Mouse (Mus musculus): Measurements from ENCODE around the gene Dgkq. TPM values are rescaled to one million over a fixed set of nuclear protein-coding genes. Genes with fewer than 3 reads are reported as not detected.

Gene Dgkq
- polyA plus RNA-seq, 2 experiments, result 12.5 to 35.3 TPM

DNA sequence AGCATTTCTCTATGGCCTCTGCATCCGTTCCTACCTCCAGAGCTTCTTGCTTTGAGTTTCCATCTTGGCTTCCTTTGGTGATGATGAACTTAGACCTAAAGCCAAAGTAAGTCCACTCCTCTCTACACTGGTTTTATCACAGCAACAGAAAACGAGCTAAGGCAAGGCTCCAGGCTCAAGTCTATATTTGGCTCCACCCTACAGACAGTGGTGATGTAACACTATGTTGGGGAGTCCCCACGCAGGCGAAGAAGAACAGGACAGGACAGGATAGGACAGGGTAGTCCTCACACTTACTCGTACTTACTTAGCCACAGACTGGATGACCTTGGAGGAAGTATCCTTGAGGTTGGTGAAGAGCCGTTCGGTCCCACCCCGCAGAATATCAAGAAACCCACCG is 66.9 kb downstream of the Dgkq start:
- H3K36me3 ChIP-seq (ENCODE audit: control insufficient read depth, insufficient read depth, low read length), result peaks cover 92% of the 10 kb centered on the region
- no peak overlapping the region for H3K4me2 ChIP-seq (replicated peaks; ENCODE audit: low read depth, low read length, severe bottlenecking)
- no peak for DNase-seq (ENCODE audit: low spot score)
- H3K9me3 ChIP-seq (ENCODE audit: control insufficient read depth, low read length), result no peaks in the 10 kb centered on the region
- TF ChIP-seq POLR2A (IDR thresholded peaks at IDR 0.05; ENCODE audit: borderline replicate concordance, extremely low read depth, insufficient read depth, insufficient read length), result no peak
- H3K27ac ChIP-seq (replicated peaks; ENCODE audit: low read depth, low read length), result no peak overlapping the region
- H3K4me3 ChIP-seq (replicated peaks; ENCODE audit: low read length), result no peak overlapping the region
- no peak for ATAC-seq (ENCODE audit: low FRiP score, low read depth)
- H3K4me1 ChIP-seq (ENCODE audit: control insufficient read depth, insufficient read depth, low read length), result no peaks in the 10 kb centered on the region
- WGBS, result 95% methylated on average over 9 of the region's 9 CpGs
- H3K27me3 ChIP-seq (ENCODE audit: control insufficient read depth, insufficient read depth, low read length), result no peaks in the 10 kb centered on the region
- H3K9ac ChIP-seq (ENCODE audit: low read depth, low read length, severe bottlenecking), result no peak overlapping the region

DNA sequence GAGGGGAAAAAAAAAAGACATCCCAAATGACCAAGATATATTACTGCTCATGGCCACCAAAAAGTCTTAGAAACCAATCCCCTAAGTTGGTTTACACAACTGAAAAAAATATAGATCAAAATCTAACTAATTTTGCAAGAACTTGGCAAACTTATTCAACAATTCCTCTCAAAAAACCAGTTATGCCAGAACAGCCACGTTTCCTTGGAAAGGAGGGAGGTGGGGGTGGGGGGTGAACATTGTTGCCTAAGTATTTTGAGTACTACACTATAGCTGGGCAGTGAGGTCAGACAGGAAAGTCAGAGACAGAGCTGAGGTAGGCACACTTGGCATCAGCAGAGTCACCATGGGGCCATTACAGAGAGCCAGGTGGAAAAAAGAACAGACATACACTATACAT is 69.5 kb downstream of the Dgkq start:
- no peak for DNase-seq (ENCODE audit: low spot score)
- Histone ChIP-seq H3K27ac (replicated peaks; ENCODE audit: low read depth, low read length) (no peak overlapping the region), H3K9me3 (ENCODE audit: control insufficient read depth, low read length) (no peaks in the 10 kb centered on the region), H3K4me3 (replicated peaks; ENCODE audit: low read length) (no peak overlapping the region), H3K36me3 (ENCODE audit: control insufficient read depth, insufficient read depth, low read length) (peaks cover 92% of the 10 kb centered on the region), H3K4me2 (replicated peaks; ENCODE audit: low read depth, low read length, severe bottlenecking) (no peak overlapping the region), H3K4me1 (ENCODE audit: control insufficient read depth, insufficient read depth, low read length) (no peaks in the 10 kb centered on the region), H3K9ac (ENCODE audit: low read depth, low read length, severe bottlenecking) (no peak overlapping the region), H3K27me3 (ENCODE audit: control insufficient read depth, insufficient read depth, low read length) (no peaks in the 10 kb centered on the region)
- no peak for ATAC-seq (ENCODE audit: low FRiP score, low read depth)
- WGBS, result 68% methylated on average over 1 of the region's 1 CpGs
- no peak for TF ChIP-seq POLR2A (IDR thresholded peaks at IDR 0.05; ENCODE audit: borderline replicate concordance, extremely low read depth, insufficient read depth, insufficient read length)

Other genes with a start within 250 kb of the Dgkq start
- gene Atp5k, start 235.2 kb downstream of the Dgkq start, polyA plus RNA-seq (2012; rRNA removed), result 80.1 and 174 TPM in 2 replicates
- gene Atp5k, start 235.2 kb downstream of the Dgkq start, polyA plus RNA-seq (2014; fragmentation: Nextera tagmentation; extraction: Ambion mirVana), result 411 and 423 TPM in 2 replicates
- 2.5 and 2.7 TPM in 2 replicates for gene Mfsd7a, start 220.8 kb downstream of the Dgkq start, polyA plus RNA-seq (2012; rRNA removed)
- 0.14 TPM in 1 of 2 replicates, not detected in the other for gene Mfsd7a, start 220.8 kb downstream of the Dgkq start, polyA plus RNA-seq (2014; fragmentation: Nextera tagmentation; extraction: Ambion mirVana)
- gene Pcgf3, start 208.4 kb downstream of the Dgkq start, polyA plus RNA-seq (2012; rRNA removed), result 24.3 and 26.7 TPM in 2 replicates
- gene Pcgf3, start 208.4 kb downstream of the Dgkq start, polyA plus RNA-seq (2014; fragmentation: Nextera tagmentation; extraction: Ambion mirVana), result 21.8 and 24.4 TPM in 2 replicates
- 0.18 and 0.21 TPM in 2 replicates for gene Cplx1, start 119.6 kb downstream of the Dgkq start, polyA plus RNA-seq (2012; rRNA removed)
- gene Cplx1, start 119.6 kb downstream of the Dgkq start, polyA plus RNA-seq (2014; fragmentation: Nextera tagmentation; extraction: Ambion mirVana), result 0.41 and 0.67 TPM in 2 replicates
- 55.6 and 63.6 TPM in 2 replicates for gene Gak, start 39.9 kb downstream of the Dgkq start, polyA plus RNA-seq (2012; rRNA removed)
- gene Gak, start 39.9 kb downstream of the Dgkq start, polyA plus RNA-seq (2014; fragmentation: Nextera tagmentation; extraction: Ambion mirVana), result 45.2 and 46.0 TPM in 2 replicates
- 41.8 and 63.3 TPM in 2 replicates for gene Tmem175, start 39.9 kb downstream of the Dgkq start, polyA plus RNA-seq (2012; rRNA removed)
- gene Tmem175, start 39.9 kb downstream of the Dgkq start, polyA plus RNA-seq (2014; fragmentation: Nextera tagmentation; extraction: Ambion mirVana), result 32.8 and 35.5 TPM in 2 replicates
- gene Idua, start 9.3 kb downstream of the Dgkq start, polyA plus RNA-seq (2012; rRNA removed), result 21.4 and 26.8 TPM in 2 replicates
- 15.6 and 17.1 TPM in 2 replicates for gene Idua, start 9.3 kb downstream of the Dgkq start, polyA plus RNA-seq (2014; fragmentation: Nextera tagmentation; extraction: Ambion mirVana)
- gene Slc26a1, start 5.9 kb upstream of the Dgkq start, polyA plus RNA-seq (2012; rRNA removed), result 1.3 and 2.6 TPM in 2 replicates
- 1.1 and 1.4 TPM in 2 replicates for gene Slc26a1, start 5.9 kb upstream of the Dgkq start, polyA plus RNA-seq (2014; fragmentation: Nextera tagmentation; extraction: Ambion mirVana)
- gene Fgfrl1, start 22.7 kb upstream of the Dgkq start, polyA plus RNA-seq (2012; rRNA removed), result 119 and 158 TPM in 2 replicates
- gene Fgfrl1, start 22.7 kb upstream of the Dgkq start, polyA plus RNA-seq (2014; fragmentation: Nextera tagmentation; extraction: Ambion mirVana), result 46.5 and 51.8 TPM in 2 replicates
- gene Rnf212, start 105.3 kb upstream of the Dgkq start, polyA plus RNA-seq (2012; rRNA removed), result 0.08 TPM in 1 of 2 replicates, not detected in the other
- not detected in 2 replicates for gene Rnf212, start 105.3 kb upstream of the Dgkq start, polyA plus RNA-seq (2014; fragmentation: Nextera tagmentation; extraction: Ambion mirVana)
- gene Tmed11, start 125.7 kb upstream of the Dgkq start, polyA plus RNA-seq (2012; rRNA removed), result not detected in 2 replicates
- gene Tmed11, start 125.7 kb upstream of the Dgkq start, polyA plus RNA-seq (2014; fragmentation: Nextera tagmentation; extraction: Ambion mirVana), result not detected in 2 replicates
- not detected in 2 replicates for gene Vmn2r8, start 139.2 kb upstream of the Dgkq start, polyA plus RNA-seq (2012; rRNA removed)
- gene Vmn2r8, start 139.2 kb upstream of the Dgkq start, polyA plus RNA-seq (2014; fragmentation: Nextera tagmentation; extraction: Ambion mirVana), result not detected in 2 replicates
- not detected in 2 replicates for gene Vmn2r9, start 182.9 kb upstream of the Dgkq start, polyA plus RNA-seq (2012; rRNA removed)
- not detected in 2 replicates for gene Vmn2r9, start 182.9 kb upstream of the Dgkq start, polyA plus RNA-seq (2014; fragmentation: Nextera tagmentation; extraction: Ambion mirVana)